Mouse (Mus musculus): ENCODE data around the gene Acss1.

GRCm38 (mm10) chr2:150674900-150675299 is 6.6 kb upstream of the Acss1 start:
- TF ChIP-seq POLR2A (IDR thresholded peaks at IDR 0.05; ENCODE audit: insufficient read depth, low read depth, low read length) (no peak), CTCF (IDR thresholded peaks at IDR 0.05) (peak; percentile 84), EP300 (IDR thresholded peaks at IDR 0.05; ENCODE audit: insufficient read depth, low read depth, low read length) (0 out of 2 replicates have a peak, but pooled peaks have one; percentile 59)
